Mouse (Mus musculus) brown adipose tissue, adult 24 weeks (tissue): ENCODE results near the gene Shisal2a. TPM values are rescaled to one million over a fixed set of nuclear protein-coding genes. Genes with fewer than 3 reads are reported as not detected.
A peak's percentile ranks its signal among the peaks of the same experiment; 100 is the strongest.

ENCODE experiments used
- H3K27ac ChIP-seq: fragments of 200-500 bp; replicated peaks from 2 replicates; pipeline ENCODE4 v1.5.1; 2012; ENCODE audit warnings: low read depth, mild to moderate bottlenecking, low read length
- H3K4me1 ChIP-seq: fragments of 200-500 bp; 2 replicates; pipeline ENCODE4 v1.6.1; 2012; ENCODE audit warnings: low read length, mixed read lengths; ENCODE audit not compliant: control insufficient read depth, insufficient read depth, insufficient read length
- H3K4me3 ChIP-seq: fragments of 200-500 bp; 2 replicates; pipeline ENCODE4 v1.5.1; 2012; ENCODE audit warnings: low read depth, mild to moderate bottlenecking, low read length, moderate library complexity; ENCODE audit not compliant: insufficient read depth
- polyA plus RNA-seq: library from polyadenylated mRNA; stranded (reverse); fragments of >200 nt; gene quantifications from 2 replicates; pipeline ENCODE4 v1.2.4, GENCODE M21; 2012; ENCODE audit not compliant: missing spikeins, insufficient read depth, insufficient read length

The Shisal2a gene
- polyA plus RNA-seq, 1 experiment: not detected

- Histone ChIP-seq H3K27ac (no peak overlapping the region), H3K4me1 (no peaks in the 10 kb centered on the region; the same call in 1 of the 2 replicates), H3K4me3 (no peak overlapping the region)
These were observed 46.4 kb downstream of the Shisal2a start for GRCm38 (mm10) chr4:108336765-108337164.

DNA sequence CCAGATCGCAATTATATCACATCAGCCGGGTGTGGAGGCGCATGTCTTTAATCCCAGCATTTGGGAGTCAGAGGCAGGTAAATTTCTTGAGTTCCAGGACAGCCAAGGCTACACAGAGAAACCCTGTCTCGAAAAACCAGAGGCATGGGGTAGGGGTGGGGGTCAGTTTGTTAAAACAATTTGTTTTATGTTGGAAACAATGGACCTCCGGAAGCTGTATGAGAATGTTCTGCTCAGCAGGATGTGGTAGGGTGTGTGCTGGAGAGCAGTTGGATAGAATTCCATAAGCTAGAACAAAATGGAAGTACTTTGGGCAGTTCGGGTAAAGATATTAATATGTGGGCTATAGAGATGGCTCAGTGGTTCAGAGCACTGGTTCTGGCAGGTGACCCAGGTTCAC lies 47.7 kb downstream of the Shisal2a start:
- H3K4me1 ChIP-seq: no peaks in the 10 kb centered on the region; the same call in 1 of the 2 replicates
- H3K4me3 ChIP-seq: no peak overlapping the region
- peak overlapping the region; percentile 85 for H3K27ac ChIP-seq

GRCm38 (mm10) chr4:108332041-108332440 lies 51.1 kb downstream of the Shisal2a start:
- Histone ChIP-seq H3K4me1 (peaks cover 3% of the 10 kb centered on the region; the same call in 1 of the 2 replicates), H3K27ac (no peak overlapping the region), H3K4me3 (no peak overlapping the region)

- H3K4me1 ChIP-seq: peaks cover 3% of the 10 kb centered on the region; the same call in 1 of the 2 replicates
- no peak overlapping the region; the same call in 1 of the 2 replicates for H3K27ac ChIP-seq
- H3K4me3 ChIP-seq: no peak overlapping the region
These were observed 53.3 kb downstream of the Shisal2a start for GRCm38 (mm10) chr4:108329840-108330239.

GRCm38 (mm10) chr4:108327730-108328484 lies 55.2 kb downstream of the Shisal2a start, which contains the start of gene Coa7:
Gene Coa7 (plus strand): TSS chr4:108328140.
- peak within 1 kb of the TSS; percentile 84 for H3K4me3 ChIP-seq
- H3K4me1 ChIP-seq: peaks cover 3% of the 10 kb centered on the region; the same call in 1 of the 2 replicates
- H3K27ac ChIP-seq: peak within 1 kb of the TSS; percentile 96

DNA sequence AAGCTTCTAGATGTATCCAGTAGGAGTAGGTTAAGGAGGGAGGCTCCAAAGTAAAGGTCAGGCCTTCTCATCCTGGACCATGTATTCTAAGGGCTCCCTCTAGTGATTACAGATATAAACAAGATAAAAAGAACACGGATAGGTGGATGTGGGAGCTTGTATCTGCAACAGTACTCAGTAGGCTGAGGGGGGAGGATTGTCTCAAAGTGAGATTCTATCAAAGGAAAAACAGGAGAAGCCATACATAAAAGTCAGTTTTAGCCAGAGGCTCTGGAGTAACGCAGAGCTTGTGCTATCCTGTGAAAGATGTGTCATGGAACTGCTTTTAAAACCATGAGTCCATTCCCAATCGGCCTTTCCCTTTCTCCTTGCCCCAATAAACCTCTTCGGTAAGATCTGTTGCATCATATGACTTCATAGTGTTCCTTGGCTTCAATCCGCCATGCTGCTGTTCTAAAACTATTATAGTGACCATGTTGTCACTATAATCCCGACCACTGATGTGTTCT lies 56.0 kb downstream of the Shisal2a start:
- Histone ChIP-seq H3K27ac (peak overlapping the region; percentile 90), H3K4me1 (peaks cover 3% of the 10 kb centered on the region; the same call in 1 of the 2 replicates), H3K4me3 (peak overlapping the region; percentile 73)

- Histone ChIP-seq H3K27ac (no peak overlapping the region), H3K4me1 (0 out of 2 replicates have a peak, but pooled peaks cover 2% of the 10 kb centered on the region), H3K4me3 (no peak overlapping the region)
These were observed 59.6 kb downstream of the Shisal2a start for GRCm38 (mm10) chr4:108323588-108323987.

GRCm38 (mm10) chr4:108320627-108321380 lies 62.3 kb downstream of the Shisal2a start:
- Histone ChIP-seq H3K4me1 (0 out of 2 replicates have a peak, but pooled peaks cover 2% of the 10 kb centered on the region), H3K4me3 (no peak overlapping the region), H3K27ac (no peak overlapping the region)

- no peak overlapping the region for H3K27ac ChIP-seq
- 0 out of 2 replicates have a peak, but pooled peaks cover 2% of the 10 kb centered on the region for H3K4me1 ChIP-seq
- no peak overlapping the region for H3K4me3 ChIP-seq
These were observed 63.4 kb downstream of the Shisal2a start for GRCm38 (mm10) chr4:108319747-108320146.

- Histone ChIP-seq H3K27ac (no peak overlapping the region), H3K4me3 (no peak overlapping the region), H3K4me1 (0 out of 2 replicates have a peak, but pooled peaks cover 2% of the 10 kb centered on the region)
These were observed 64.2 kb downstream of the Shisal2a start for GRCm38 (mm10) chr4:108318649-108319615.

Other genes with a start within 250 kb of the Shisal2a start
- gene Scp2, start 238.4 kb downstream of the Shisal2a start, polyA plus RNA-seq: 804 and 975 TPM in 2 replicates
- 25.7 and 31.1 TPM in 2 replicates for gene Echdc2, start 217.9 kb downstream of the Shisal2a start, polyA plus RNA-seq
- gene Zyg11a, start 165.3 kb downstream of the Shisal2a start, polyA plus RNA-seq: 1.8 and 1.9 TPM in 2 replicates
- 16.2 and 18.3 TPM in 2 replicates for gene Zyg11b, start 82.3 kb downstream of the Shisal2a start, polyA plus RNA-seq
- gene Coa7, start 55.2 kb downstream of the Shisal2a start, polyA plus RNA-seq: 36.8 and 56.8 TPM in 2 replicates
- gene Gpx7, start 23.6 kb upstream of the Shisal2a start, polyA plus RNA-seq: 4.6 and 13.0 TPM in 2 replicates
- gene Tut4, start 76.1 kb upstream of the Shisal2a start, polyA plus RNA-seq: 5.9 and 8.0 TPM in 2 replicates
- 21.7 and 24.2 TPM in 2 replicates for gene Prpf38a, start 196.0 kb upstream of the Shisal2a start, polyA plus RNA-seq
- not detected in 2 replicates for gene Orc1, start 196.1 kb upstream of the Shisal2a start, polyA plus RNA-seq
- gene Cc2d1b, start 236.6 kb upstream of the Shisal2a start, polyA plus RNA-seq: 8.9 and 15.2 TPM in 2 replicates